Mouse (Mus musculus): Measurements from ENCODE around the gene Pnpla1. TPM values are rescaled to one million over a fixed set of nuclear protein-coding genes. Genes with fewer than 3 reads are reported as not detected.

Pnpla1 gene
- 0.12 to 0.18 TPM in 2 of 4 replicates, not detected in the others for total RNA-seq (2023)

DNA sequence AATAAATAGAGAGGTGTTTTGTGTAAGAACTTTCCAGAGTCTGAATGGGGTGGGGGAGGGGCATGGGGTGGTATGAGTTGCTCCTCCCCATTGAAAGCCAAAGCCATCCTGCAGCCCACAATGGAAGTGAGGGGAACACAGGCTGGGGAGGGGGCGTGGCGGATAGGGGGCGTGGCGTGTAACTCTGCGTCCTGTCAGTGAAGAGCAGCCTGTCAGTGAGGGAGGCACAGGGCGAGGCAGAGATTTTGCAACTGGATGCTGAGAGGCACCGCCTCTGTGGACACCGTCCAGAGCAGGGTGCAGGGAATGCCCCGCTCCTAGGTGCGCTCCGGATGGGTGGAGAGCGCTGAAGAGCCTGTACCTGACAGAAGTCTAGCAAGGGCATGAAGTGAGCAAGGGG, at the start of gene Pnpla1:
Gene Pnpla1 (plus strand): TSS at position 207 of the 400 bp plus-strand sequence.

DNA sequence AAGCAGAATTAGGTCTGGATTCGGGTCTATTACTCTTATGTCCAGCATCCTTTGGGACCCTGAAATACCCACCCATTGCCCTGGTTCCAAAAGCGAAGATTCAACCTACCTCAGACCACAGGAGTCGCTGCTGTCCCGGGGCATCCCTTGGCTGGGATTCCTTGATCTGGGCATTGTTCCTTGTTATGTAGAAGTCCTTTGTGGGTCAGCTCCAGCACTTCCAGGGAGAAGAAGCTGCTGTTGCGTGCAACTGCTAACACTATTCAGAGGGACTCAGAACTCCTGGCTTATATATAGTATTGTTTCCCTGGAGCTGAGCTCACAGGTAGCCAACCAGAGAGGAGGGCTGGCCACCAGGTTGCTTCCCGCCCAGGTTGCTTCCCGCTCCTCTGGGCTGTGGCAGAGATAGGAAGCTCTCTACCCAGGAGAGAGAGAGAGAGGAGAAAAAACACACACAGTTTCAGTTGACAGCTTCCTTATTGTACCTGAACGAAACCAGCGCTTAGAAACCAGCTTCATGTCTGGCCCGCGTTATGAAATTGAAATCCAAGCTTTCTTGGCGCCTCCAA, 56.9 kb downstream of the Pnpla1 start, which contains the start of gene 4930539E08Rik:
Gene 4930539E08Rik (minus strand): TSS at position 265 of the 569 bp plus-strand sequence.

Other genes with a start within 250 kb of the Pnpla1 start
- 98.1 to 115 TPM (median 107 TPM) in 4 replicates for gene Srpk1, start 235.7 kb upstream of the Pnpla1 start, total RNA-seq (2023)
- gene Slc26a8, start 168.2 kb upstream of the Pnpla1 start, total RNA-seq (2023), result 1.6 to 1.9 TPM (median 1.8 TPM) in 4 replicates
- 99.8 to 110 TPM (median 102 TPM) in 4 replicates for gene Mapk14, start 167.1 kb upstream of the Pnpla1 start, total RNA-seq (2023)
- gene AC170998.1, start 132.3 kb upstream of the Pnpla1 start, total RNA-seq (2023), result 7.3 to 8.5 TPM (median 7.7 TPM) in 4 replicates
- 0.78 TPM in 1 of 4 replicates, not detected in the others for gene Mapk13, start 89.1 kb upstream of the Pnpla1 start, total RNA-seq (2023)
- gene Brpf3, start 57.3 kb upstream of the Pnpla1 start, total RNA-seq (2023), result 57.6 to 84.2 TPM (median 60.5 TPM) in 4 replicates
- 0.23 to 0.57 TPM in 2 of 4 replicates, not detected in the others for gene 4930539E08Rik, start 56.9 kb downstream of the Pnpla1 start, total RNA-seq (2023)
- gene Pxt1, start 85.4 kb downstream of the Pnpla1 start, total RNA-seq (2023), result not detected in 4 replicates
- gene Kctd20, start 93.5 kb downstream of the Pnpla1 start, total RNA-seq (2023), result 64.8 to 83.2 TPM (median 78.0 TPM) in 4 replicates
- gene Stk38, start 149.6 kb downstream of the Pnpla1 start, total RNA-seq (2023), result 164 to 178 TPM (median 168 TPM) in 4 replicates
- gene Srsf3, start 174.2 kb downstream of the Pnpla1 start, total RNA-seq (2023), result 518 to 567 TPM (median 548 TPM) in 4 replicates
- 3.9 to 6.7 TPM (median 6.2 TPM) in 4 replicates for gene Cdkn1a, start 232.6 kb downstream of the Pnpla1 start, total RNA-seq (2023)